Mouse (Mus musculus) heart, adult 18-20 months (tissue): Measurements from ENCODE around the gene Sntg2. TPM values are rescaled to one million over a fixed set of nuclear protein-coding genes. Genes with fewer than 3 reads are reported as not detected.

Source experiments
- DNase-seq, 2 experiments: peaks; one replicate each; pipeline ENCODE4 v3.0.0; 2021 to 2022; ENCODE audit warnings: mixed read lengths in 1 of 2
- total RNA-seq, 2 experiments: library from RNA; stranded (reverse); gene quantifications; 2 replicates each; pipeline ENCODE4 v1.2.3; 2021

The Sntg2 gene
- total RNA-seq, 2 experiments from 2014 or later = 0.41 to 0.45 TPM

DNA sequence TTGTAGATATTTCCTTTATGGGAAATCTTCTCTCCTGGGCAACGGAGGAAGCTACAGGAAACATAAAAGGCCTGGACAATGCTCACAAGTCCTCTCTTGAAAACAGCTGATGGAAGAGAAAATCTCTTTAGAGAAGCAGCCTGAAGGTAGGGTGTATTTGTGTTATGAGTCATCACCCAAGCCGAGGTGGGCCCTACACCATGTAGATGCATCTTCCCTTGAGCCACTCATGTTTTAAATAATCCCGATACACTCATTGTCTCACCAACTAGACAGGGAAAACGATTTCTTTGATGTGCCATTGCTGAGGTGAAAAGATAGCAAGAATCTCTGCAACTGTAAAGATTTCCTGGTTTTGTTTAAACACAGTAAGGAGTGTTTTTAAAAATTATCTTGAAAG is 89.4 kb downstream of the Sntg2 start:
- no peak for DNase-seq

GRCm38 (mm10) chr12:30272242-30272985 is 100.8 kb downstream of the Sntg2 start:
- DNase-seq = no peak

GRCm38 (mm10) chr12:30264206-30264605 is 109.0 kb downstream of the Sntg2 start:
- no peak for DNase-seq

- no peak for DNase-seq
These were observed 112.0 kb downstream of the Sntg2 start for GRCm38 (mm10) chr12:30261187-30261586.

- DNase-seq = no peak
These were observed 114.5 kb downstream of the Sntg2 start for GRCm38 (mm10) chr12:30258641-30259040.

DNA sequence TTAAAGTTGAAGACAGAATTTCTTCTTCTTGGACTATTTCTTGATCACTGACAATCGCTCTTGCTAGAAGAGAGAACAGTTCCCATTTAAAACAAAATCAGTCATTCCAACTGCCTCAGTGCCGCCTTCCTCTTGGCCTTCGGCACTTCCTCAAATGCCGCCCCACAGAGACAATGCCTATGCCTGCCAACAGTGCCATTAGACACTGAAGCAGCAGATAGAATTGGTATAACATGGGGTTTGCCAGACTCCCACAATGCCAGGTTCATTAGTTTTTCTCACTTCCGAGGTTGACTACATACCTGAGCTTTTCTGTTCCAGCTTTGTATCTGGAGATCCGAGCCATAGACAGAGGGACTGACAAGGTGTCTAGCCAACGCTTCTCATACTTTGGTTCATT is 115.5 kb downstream of the Sntg2 start:
- no peak for DNase-seq

DNA sequence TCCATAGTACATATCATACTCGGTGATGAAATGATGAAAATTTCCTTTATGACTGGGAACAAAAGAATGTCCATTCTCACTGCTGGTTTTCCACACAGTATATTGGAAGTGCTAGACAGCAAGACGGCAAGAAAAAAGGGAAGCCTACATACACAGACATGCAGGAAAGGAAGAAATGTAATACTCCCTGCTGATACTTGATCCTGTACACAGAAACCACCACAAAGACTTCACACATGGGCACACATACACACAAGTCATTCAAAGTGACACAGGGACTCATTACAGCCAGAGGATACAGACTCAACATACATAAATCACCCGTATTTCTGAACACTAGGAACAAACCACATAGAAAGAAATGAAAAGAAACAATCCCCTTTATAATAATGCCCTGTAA is 117.0 kb downstream of the Sntg2 start:
- DNase-seq = no peak

- no peak for DNase-seq
These were observed 118.6 kb downstream of the Sntg2 start for GRCm38 (mm10) chr12:30254581-30254980.

DNA sequence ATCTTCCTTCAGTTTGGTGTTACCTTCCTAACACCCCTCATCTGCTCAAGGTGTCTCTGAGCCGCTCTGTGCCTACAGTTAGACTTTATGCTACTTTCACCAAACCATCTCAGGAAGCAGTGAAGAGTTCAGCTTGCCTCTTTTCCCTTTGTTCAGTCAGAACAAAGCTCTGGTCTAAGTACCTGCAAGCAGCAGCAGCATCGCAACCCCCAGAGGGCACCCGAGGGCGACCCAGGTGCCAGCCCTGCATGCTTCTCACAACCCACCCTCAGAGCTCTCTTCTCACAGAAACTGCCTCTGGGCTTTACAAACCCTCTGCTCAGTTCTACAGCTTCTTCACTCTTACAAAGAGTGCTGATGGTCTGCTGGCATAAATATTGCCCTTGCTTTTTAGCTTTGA is 120.8 kb downstream of the Sntg2 start:
- no peak for DNase-seq

GRCm38 (mm10) chr12:30251283-30251829 is 121.8 kb downstream of the Sntg2 start:
- no peak for DNase-seq

DNA sequence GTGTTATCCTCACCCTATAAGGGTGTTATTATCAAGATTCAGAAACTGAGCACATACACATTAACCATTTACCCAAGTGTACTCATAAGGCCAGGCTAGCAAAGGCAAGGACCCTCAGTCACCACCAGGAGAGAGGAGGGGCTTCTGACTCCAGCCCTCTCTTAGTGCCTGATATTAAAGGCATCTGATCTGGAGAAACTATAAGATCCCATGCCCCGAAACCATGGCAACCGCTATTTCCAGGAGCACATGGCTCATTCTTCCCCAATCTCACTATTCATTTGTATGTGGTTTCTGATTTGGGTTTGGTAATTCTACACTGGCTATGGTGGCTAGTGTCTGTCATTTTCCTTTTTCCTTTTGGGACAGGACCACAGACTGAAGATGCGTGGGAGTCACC is 124.1 kb downstream of the Sntg2 start:
- no peak for DNase-seq

- peak in 1 of 2 experiments; percentile 14 for DNase-seq
These were observed 126.8 kb downstream of the Sntg2 start for GRCm38 (mm10) chr12:30246286-30246945.

DNA sequence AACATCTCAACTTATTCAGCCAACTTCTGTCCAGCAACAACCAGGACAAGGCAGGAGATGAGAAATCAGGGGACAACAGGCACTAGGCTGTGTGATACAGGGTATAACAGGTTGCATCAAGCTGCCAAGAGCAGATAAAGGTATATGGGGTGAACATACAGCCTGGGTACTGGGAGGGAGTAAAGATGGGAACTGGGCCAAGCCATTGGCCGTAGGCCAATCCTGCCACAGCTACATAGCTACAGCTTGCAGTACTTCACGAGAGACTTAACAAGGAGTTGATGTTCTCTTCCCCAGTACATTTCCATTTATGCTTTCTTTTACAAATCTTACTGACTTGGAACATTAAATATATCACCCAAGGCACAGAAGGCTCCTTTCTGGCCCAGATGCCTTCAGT is 129.0 kb downstream of the Sntg2 start:
- DNase-seq = no peak

GRCm38 (mm10) chr12:30240891-30241290 is 132.3 kb downstream of the Sntg2 start:
- DNase-seq = no peak

DNA sequence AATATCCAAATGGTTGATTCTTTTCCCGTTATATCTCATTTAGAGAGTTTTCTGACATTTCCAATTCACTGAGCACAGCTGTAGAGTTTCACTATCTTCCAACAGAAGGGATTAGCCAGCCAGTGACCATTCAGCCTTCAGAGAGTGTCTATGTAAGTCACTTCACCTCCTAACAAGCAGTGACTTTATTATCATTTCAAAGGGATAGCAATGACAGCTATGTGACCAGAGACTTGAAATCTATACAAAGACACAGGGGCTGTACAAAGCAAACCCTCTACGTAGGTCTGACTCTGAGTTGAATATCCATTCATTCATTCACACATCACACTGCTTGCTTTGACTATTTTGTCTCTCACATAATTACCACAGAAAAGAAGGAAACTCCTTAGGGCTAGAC is 138.2 kb downstream of the Sntg2 start:
- no peak for DNase-seq

GRCm38 (mm10) chr12:30228004-30228403 is 145.2 kb downstream of the Sntg2 start:
- no peak for DNase-seq

DNA sequence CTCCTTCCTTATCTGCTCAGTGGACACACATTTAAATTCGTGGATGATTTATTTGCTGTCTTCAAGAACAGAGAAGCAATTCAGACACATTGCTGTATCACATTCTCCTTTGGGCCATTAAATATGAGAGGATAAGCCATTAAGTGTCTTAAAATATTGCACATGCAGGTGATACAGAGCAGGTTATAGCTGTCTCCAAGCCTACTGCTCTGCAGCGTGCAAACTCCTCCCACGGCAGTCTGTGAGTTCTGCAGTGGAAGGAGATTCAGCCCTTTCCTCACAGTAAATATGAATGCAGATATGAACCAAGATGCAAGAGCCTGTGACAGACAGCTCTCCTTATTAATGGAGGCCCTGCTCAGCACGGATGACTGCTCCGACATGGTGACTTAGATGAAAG is 146.9 kb downstream of the Sntg2 start:
- DNase-seq = no peak

GRCm38 (mm10) chr12:30216762-30217441 is 156.3 kb downstream of the Sntg2 start:
- no peak for DNase-seq

- no peak for DNase-seq
These were observed 158.4 kb downstream of the Sntg2 start for GRCm38 (mm10) chr12:30214761-30215160.

DNA sequence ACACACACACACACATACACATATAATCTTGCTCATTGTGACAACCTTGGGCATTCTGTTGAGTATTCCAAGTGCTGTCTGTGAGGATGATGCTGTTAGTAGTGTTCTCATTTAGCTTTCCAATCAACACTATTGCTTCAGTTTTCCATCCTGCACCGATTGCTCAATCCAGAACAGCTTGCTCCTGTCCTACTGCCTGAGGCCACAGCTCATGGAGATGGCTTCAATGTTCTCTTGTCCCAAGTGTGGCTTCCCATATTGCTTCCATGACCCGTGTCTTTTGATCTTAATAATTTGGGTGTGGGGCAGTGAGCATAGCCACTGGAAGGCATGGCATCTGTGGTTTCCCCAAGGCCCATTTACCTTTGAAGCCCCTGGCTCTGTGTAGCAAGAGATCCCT is 162.8 kb downstream of the Sntg2 start:
- no peak for DNase-seq

DNA sequence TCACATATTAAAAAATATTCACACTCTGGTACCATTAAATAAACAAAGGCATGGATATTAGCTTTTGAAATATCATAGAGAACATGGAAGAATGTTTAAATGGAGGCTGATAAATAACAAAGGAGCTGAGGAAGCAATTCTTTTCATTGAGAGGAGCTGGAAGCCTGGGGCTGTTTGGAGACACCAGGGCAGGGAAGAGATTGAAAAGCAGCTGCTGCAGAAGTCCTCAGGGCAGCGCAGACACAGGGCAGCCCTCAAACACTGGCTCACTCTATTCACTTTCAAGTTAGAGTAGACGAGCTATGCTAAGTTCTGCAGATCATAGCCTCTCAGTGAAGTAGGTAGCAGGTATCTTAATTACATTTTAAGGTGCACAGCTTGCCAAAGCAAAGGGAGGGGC is 164.6 kb downstream of the Sntg2 start:
- no peak for DNase-seq

GRCm38 (mm10) chr12:30208087-30208486 is 165.1 kb downstream of the Sntg2 start:
- DNase-seq = no peak

DNA sequence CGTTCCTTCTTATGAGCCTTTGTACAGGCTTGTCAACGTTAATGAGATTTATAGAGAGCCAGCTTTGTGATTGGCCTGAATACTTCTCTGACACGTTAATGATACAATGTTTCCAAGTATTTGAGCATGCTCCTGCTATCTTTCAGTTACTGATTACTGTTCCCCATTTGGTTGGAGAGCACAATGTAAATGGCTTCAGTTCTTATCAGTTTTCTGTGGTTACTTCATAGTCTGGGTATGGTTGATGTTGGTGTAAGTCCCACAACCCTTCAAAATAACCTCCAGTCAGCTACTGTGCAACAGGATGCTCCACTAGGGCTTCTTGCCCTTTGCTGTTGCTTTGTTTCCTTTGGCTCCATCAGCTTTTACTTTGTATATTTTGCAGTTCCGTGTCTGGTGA is 168.7 kb downstream of the Sntg2 start:
- DNase-seq = no peak
